Mouse (Mus musculus): ENCODE data around the gene Etl4.

GRCm38 (mm10) chr2:20517853-20518252, 608.3 kb downstream of the Etl4 start:
- TF ChIP-seq CTCF (IDR thresholded peaks at IDR 0.05; ENCODE audit: low read depth) (no peak), EP300 (optimal IDR thresholded peaks at IDR 0.05) (no peak)
